Mouse (Mus musculus) bone marrow, adult 2 months (tissue): Measurements from ENCODE around the gene Sycp2l. TPM values are rescaled to one million over a fixed set of nuclear protein-coding genes. Genes with fewer than 3 reads are reported as not detected.

Source experiments
- H3K27ac ChIP-seq: fragments of 200-500 bp; 2 replicates; pipeline ENCODE4 v1.5.1; 2012; ENCODE audit warnings: low read depth, mild to moderate bottlenecking, control low read depth, inconsistent platforms, low read length; ENCODE audit not compliant: control insufficient read depth, poor library complexity, insufficient read depth
- H3K4me1 ChIP-seq: fragments of 200-500 bp; 2 replicates; pipeline ENCODE4 v1.6.1; 2011; ENCODE audit warnings: low read length; ENCODE audit not compliant: control insufficient read depth, insufficient read depth
- H3K4me3 ChIP-seq: fragments of 200-500 bp; replicated peaks from 2 replicates; pipeline ENCODE3; 2011; ENCODE audit warnings: mild to moderate bottlenecking, low read depth, low read length, control low read depth; ENCODE audit not compliant: control insufficient read depth
- CTCF ChIP-seq: fragments of 200-500 bp; IDR thresholded peaks from 2 replicates; pipeline ENCODE4 v1.5.1; 2011; ENCODE audit warnings: low read length, control low read depth; ENCODE audit not compliant: control insufficient read depth, insufficient read depth
- POLR2A ChIP-seq: fragments of 200-500 bp; IDR thresholded peaks from 2 replicates; pipeline ENCODE4 v1.6.1; 2011; ENCODE audit warnings: low read depth, mild to moderate bottlenecking, control low read depth, low read length, borderline replicate concordance; ENCODE audit not compliant: control insufficient read depth
- WGBS: fragments of 180-500 bp; shearing (Covaris S2); methylation state at CpG from one replicate; pipeline ENCODE4 v1.1.7; 2018; 5-methylcytosine and 5-hydroxymethylcytosine counted together
- polyA plus RNA-seq: library from polyadenylated mRNA; stranded (reverse); fragments of >200 nt; gene quantifications from 2 replicates; pipeline ENCODE4 v1.2.4, GENCODE M21; 2011; ENCODE audit warnings: low replicate concordance; ENCODE audit not compliant: missing spikeins, insufficient read depth, insufficient read length

Sycp2l gene
- polyA plus RNA-seq, 1 experiment = not detected

DNA sequence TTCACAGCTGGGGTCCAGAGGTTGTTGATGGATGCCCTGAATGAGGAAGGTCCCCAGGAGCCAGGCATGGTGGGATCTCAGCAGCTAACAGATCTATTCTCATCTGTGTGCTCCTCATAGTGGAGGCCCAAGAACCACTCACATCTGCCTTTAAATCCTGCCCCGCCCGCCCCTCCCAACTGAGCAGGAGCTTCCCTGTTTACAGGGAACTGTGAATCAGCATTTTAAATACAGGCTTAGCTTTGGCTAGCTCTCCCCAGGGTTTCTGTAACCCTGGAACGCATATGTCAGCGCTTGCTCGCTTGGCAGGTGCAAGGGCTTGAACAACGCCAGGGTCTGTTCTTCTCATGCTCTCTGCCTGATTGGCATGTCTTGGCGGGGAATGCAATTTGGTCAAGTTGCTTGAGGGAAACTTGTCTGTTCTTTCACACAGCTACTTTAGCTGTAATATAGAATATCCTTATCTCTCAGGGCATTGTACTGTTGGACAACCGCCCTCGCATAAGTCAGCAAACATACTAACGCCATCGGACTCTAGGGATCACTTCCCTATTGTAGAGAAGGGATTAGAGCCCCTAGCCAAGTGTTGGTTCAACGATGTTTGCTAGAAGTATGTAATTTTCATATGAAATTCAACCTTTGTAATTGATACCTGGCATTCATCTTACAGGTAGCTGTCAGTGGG, 10.1 kb upstream of the Sycp2l start:
- TF ChIP-seq CTCF (no peak), POLR2A (no peak)
- no peak overlapping the region for H3K27ac ChIP-seq
- WGBS = 76% methylated on average over 12 of the region's 12 CpGs
- no peak overlapping the region for H3K4me3 ChIP-seq
- no peaks in the 10 kb centered on the region for H3K4me1 ChIP-seq

DNA sequence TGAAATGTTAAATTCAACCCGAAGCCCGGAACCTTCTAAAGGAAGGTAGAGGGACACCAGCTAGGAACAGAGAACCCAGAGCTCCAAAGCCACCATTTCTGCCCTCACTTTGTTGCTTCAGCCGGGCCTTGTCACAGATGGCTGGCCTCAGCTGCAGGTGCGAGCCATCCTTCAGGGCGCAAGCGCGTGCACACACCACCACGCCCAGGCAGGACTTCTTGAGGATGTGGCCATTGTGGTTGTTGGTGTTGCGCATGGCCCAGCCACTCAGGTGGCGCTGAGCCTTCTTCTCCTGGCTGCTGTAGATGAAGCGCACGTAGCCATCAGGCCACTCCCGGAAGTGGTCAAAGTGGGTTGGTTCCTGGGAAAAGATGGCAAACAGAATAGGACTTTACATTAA, 8.6 kb upstream of the Sycp2l start:
- Histone ChIP-seq H3K4me3 (no peak overlapping the region), H3K27ac (no peak overlapping the region), H3K4me1 (no peaks in the 10 kb centered on the region)
- TF ChIP-seq POLR2A = no peak
- no peak for TF ChIP-seq CTCF
- 70% methylated on average over 13 of the region's 13 CpGs for WGBS

DNA sequence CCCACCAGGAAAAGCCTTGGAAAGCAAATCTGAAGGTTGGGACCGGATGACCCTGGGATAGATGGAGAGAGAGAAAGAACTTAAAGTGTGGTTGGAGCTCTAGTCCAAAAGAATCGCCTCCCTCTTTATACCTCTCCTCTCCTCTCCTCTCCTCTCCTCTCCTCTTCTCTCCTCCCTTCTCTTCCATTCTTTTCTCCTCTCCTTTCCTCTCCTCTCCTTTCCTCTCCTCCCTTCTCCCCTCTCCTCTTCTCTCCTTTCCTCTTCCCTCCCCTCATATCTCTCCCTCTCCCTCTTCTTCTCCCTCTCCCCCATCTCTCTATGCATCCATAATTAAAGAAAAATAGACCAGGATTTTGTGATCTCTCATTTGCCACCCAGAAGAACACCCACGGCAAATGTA, 3.2 kb upstream of the Sycp2l start, which contains the start of gene Gcm2:
Gene Gcm2, minus strand, starts transcription at position 101 of the 400 bp plus-strand sequence.
- Histone ChIP-seq H3K27ac (no peak within 1 kb of the TSS), H3K4me3 (no peak within 1 kb of the TSS), H3K4me1 (no peaks in the 10 kb centered on the region)
- WGBS = 58% methylated on average over 3 of the region's 3 CpGs
- no peak for TF ChIP-seq CTCF
- TF ChIP-seq POLR2A = no peak

DNA sequence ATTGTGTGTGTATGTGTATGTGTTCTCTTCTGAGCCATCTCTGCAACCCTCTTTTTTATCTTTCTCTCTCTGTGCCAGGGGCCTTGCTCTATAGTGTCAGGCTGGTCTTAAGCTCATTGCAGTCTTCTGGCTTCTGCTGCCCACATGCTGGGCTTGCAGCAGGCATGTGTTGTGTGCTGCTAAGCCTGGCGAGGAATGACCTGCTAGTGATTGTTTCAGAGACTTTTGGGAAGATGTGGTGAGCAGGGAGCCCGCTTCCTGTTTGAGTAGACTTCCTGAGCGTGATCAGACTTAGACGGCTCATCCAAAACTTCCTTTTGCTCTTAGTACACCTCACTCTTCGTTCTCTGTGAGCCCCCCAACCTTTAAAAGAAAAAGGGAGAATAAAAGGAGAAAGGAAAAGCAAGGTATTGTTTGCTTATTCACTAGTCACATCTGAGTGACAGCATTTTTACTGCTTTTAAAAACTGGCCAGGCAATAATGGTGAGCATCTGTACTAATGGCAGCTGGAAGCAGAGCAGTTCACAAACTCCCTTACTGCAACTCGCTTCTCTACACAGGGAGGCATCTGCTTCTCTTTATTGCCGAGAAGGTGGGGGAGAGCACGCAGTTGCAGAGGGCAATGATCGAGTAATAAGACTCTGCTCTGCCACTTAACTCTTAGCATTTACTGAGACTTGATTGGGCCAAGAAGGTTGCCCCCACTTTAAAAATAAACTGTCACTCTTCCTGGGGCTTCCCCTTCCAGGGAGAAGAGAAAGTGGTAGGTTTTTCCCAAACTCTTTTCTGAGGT, 5.2 kb downstream of the Sycp2l start:
- H3K27ac ChIP-seq = no peak overlapping the region
- TF ChIP-seq CTCF (no peak), POLR2A (no peak)
- H3K4me1 ChIP-seq = peaks cover 1% of the 10 kb centered on the region; the same call in 1 of the 2 replicates
- WGBS = 2% methylated on average over 9 of the region's 9 CpGs
- H3K4me3 ChIP-seq = no peak overlapping the region

DNA sequence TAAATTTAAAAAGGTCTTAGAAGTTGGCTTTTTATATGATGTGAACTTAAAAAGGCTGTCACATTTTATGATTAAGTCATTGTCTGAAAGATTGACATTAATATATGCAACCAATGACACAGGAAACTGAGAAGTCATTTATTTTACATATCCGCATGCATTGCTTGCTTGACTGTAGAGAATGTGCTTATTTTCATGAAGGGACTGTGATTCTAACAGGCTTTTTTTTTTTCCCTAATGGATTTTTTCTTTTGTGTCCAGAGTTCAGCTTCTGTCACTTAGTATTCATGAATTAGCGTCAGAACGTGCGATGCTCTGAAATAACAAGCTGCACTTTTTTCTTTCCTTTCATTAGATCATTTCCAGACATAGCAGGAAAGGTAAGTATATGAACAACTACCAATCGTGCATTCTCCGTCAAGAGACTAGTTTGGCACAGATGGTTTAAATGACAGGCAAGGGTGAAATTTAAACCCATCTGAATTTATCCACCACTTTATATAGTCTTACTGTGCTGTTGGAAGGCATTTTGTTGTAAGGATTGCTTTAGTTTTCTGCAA, 9.6 kb downstream of the Sycp2l start:
- H3K4me3 ChIP-seq = no peak overlapping the region
- H3K4me1 ChIP-seq = peaks cover 1% of the 10 kb centered on the region; the same call in 1 of the 2 replicates
- TF ChIP-seq CTCF (no peak), POLR2A (no peak)
- 91% methylated on average over 6 of the region's 6 CpGs for WGBS
- no peak overlapping the region for H3K27ac ChIP-seq

DNA sequence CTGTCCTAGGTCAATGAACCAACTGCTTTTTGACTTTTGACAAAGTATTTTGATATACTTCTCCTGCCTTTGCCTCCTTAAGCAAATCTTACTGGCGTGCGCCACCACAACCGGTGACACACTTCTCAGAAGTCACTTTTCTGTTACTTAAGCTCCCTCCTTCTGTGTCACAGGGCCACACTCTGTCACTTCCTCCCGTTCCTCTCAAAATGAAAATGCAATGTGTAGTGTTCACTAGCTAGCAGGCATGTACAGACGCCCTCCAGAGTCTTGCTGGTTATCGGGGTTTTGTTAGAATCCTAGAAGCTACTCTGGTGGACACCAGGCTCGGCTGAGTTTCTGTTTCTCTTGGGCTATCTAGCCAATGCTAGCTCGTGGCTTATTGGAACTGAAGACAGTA, 14.2 kb downstream of the Sycp2l start:
- 9% methylated on average over 8 of the region's 8 CpGs for WGBS
- H3K27ac ChIP-seq = no peak overlapping the region
- no peaks in the 10 kb centered on the region; the same call in 1 of the 2 replicates for H3K4me1 ChIP-seq
- H3K4me3 ChIP-seq = no peak overlapping the region
- TF ChIP-seq CTCF (no peak), POLR2A (no peak)

DNA sequence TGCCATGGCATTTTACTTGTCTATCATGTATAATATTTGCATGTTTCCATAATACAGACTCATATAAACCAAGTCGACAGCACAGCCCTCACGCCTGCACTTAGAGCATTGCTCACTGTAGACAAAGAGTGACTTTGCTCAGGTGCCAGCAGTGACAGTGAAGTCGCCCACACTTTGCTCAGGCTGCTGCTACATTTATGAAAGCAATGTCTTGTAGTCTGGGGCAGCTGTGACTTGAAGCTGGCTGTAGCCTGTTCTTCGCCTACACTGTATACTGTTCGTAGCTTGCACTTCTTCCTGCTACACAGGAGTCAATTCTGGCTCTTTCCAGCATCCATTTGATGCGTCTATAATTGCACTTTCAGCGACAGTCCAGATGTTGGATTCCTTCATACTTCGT, 15.0 kb downstream of the Sycp2l start:
- no peak for TF ChIP-seq POLR2A
- no peak for TF ChIP-seq CTCF
- Histone ChIP-seq H3K27ac (no peak overlapping the region), H3K4me1 (no peaks in the 10 kb centered on the region; the same call in 1 of the 2 replicates), H3K4me3 (no peak overlapping the region)
- WGBS = 82% methylated on average over 8 of the region's 8 CpGs

DNA sequence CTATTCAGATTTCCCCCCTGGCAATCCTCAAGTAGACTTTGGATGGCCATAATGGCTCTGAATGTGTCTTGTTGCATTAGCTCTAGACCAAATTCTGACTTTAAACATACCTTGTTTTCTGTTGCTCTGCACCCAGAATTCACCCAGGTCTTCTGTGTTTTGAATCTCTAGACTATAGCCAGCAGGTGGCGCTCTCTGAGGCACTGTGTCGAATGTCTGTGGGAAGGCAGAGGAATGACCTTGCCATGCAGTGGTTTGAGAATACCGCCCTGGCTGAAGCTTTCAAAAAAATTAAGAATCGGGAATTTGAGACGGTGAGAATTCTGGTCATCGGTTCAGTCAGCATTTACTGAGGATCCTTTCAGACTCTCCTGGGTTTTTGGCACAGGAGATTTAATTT, 20.8 kb downstream of the Sycp2l start:
- 9% methylated on average over 6 of the region's 6 CpGs for WGBS

More for the DNA sequence above, 20.8 kb downstream of the Sycp2l start:
- Histone ChIP-seq H3K4me1 (no peaks in the 10 kb centered on the region), H3K27ac (no peak overlapping the region), H3K4me3 (no peak overlapping the region)
- TF ChIP-seq CTCF = peak; percentile 84
- TF ChIP-seq POLR2A = no peak
